Mouse (Mus musculus) R1 (cell line): ENCODE data around the gene Eaf2.
A peak's percentile ranks its signal among the peaks of the same experiment; 100 is the strongest.

Source experiments
- DNase-seq: peaks from one replicate; pipeline ENCODE4 v3.0.0-alpha.2; 2018; ENCODE audit warnings: low read depth, low spot score

The Eaf2 gene

DNA sequence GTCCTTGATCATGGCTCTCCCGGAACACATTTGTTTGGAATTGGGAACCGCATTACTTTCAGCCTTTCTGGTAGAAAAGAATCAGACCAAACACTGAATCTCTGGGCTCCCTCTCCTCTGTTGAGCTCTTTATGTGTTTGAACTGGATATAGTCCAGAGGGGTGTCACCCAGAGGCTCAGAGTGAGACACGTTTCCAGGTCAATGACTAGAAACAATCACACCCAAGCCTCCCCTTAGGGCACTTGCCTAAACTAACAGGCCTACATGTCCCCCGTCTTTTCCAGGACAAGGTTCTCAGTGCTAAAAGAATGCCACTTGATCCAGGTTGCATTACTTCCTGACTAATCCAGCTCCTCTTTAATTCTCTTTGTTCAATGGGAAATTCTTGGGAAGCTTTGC lies 104.0 kb downstream of the Eaf2 start:
- no peak for DNase-seq

GRCm38 (mm10) chr16:36770191-36770771 lies 104.5 kb downstream of the Eaf2 start:
- peak; percentile 8 for DNase-seq

DNA sequence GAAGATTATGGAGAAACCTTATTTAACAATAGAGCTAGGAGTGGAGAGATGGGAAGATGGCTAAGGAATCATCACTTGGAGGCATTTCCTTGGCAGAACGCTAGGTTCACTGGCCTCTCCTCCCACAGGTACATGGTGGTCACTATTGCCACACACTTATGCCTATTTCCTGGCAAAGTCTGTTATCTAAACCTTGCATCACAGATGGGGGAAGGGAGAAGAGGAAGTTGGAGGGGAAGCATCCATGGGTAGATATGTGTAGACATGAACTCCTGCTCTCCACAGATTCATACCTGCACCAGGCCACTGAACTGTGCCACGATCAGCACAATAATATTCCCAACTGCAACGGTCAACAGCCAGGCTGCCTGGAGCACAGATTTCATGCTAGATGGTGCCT lies 122.8 kb downstream of the Eaf2 start:
- no peak for DNase-seq

- no peak for DNase-seq
These were observed 127.0 kb downstream of the Eaf2 start for GRCm38 (mm10) chr16:36747767-36748166.

GRCm38 (mm10) chr16:36747068-36747467 lies 127.7 kb downstream of the Eaf2 start:
- DNase-seq: peak; percentile 90

- no peak for DNase-seq
These were observed 131.2 kb downstream of the Eaf2 start for GRCm38 (mm10) chr16:36743580-36743979.
